Mouse (Mus musculus) heart, embryonic 16.5 days (tissue): ENCODE results near the gene Nudt9. TPM values are rescaled to one million over a fixed set of nuclear protein-coding genes. Genes with fewer than 3 reads are reported as not detected.

Experiments used
- ATAC-seq: fragments of 200-750 bp; cut with Nextera tagmentation; replicated peaks from 2 replicates; pipeline ENCODE4 v1.8.0; 2017; ENCODE audit warnings: moderate number of reproducible peaks; ENCODE audit not compliant: insufficient read depth, low FRiP score; ENCODE audit errors: extremely low read depth
- H3K27ac ChIP-seq: fragments of 300-500 bp; sonication (generic); 2 replicates; pipeline ENCODE4 v1.5.1; 2014; ENCODE audit warnings: mild to moderate bottlenecking, low read length, control low read depth, moderate library complexity
- H3K27me3 ChIP-seq: fragments of 300-500 bp; sonication (generic); 2 replicates; pipeline ENCODE4 v1.6.1; 2014; ENCODE audit warnings: low read length, mixed read lengths; ENCODE audit not compliant: control insufficient read depth, insufficient read depth
- H3K36me3 ChIP-seq: fragments of 300-500 bp; sonication (generic); 2 replicates; pipeline ENCODE4 v1.6.1; 2014; ENCODE audit not compliant: control insufficient read depth, insufficient read depth
- H3K4me1 ChIP-seq: fragments of 300-500 bp; sonication (generic); 2 replicates; pipeline ENCODE4 v1.6.1; 2014; ENCODE audit warnings: low read length, mixed read lengths; ENCODE audit not compliant: control insufficient read depth, insufficient read depth
- H3K4me2 ChIP-seq: fragments of 300-500 bp; sonication (generic); 2 replicates; pipeline ENCODE4 v1.6.1; 2014; ENCODE audit warnings: low read depth, mild to moderate bottlenecking, control low read depth, low read length
- H3K4me3 ChIP-seq: fragments of 300-500 bp; sonication (generic); 2 replicates; pipeline ENCODE4 v1.5.1; 2014; ENCODE audit warnings: mild to moderate bottlenecking, control low read depth, low read length
- H3K9ac ChIP-seq: fragments of 300-500 bp; sonication (generic); 2 replicates; pipeline ENCODE4 v1.6.1; 2014; ENCODE audit warnings: low read length, control low read depth
- H3K9me3 ChIP-seq: fragments of 300-500 bp; sonication (generic); replicated peaks from 2 replicates; pipeline ENCODE4 v1.6.1; 2016; ENCODE audit warnings: low read length; ENCODE audit not compliant: control insufficient read depth
- WGBS: fragments of 180-500 bp; shearing (Covaris S2); extraction: QIAGEN DNeasy Blood & Tissue Kit; methylation state at CpG from one replicate; pipeline ENCODE4 v1.1.7; 2014; 5-methylcytosine and 5-hydroxymethylcytosine counted together
- microRNA-seq: library from miRNA; unstranded; fragments of <30 nt; microRNA quantifications from one replicate; pipeline ENCODE4, GENCODE M21; 2017
- polyA plus RNA-seq: library from polyadenylated mRNA; unstranded; fragments of >200 nt; fragmentation: Nextera tagmentation; extraction: Ambion mirVana; gene quantifications from 2 replicates; pipeline ENCODE4 v1.2.1, GENCODE M21; 2015

Gene Nudt9
- polyA plus RNA-seq, 1 experiment from 2014 or later: 54.0 TPM

GRCm38 (mm10) chr5:104108879-104109369 is 62.8 kb downstream of the Nudt9 start:
- 28% methylated on average over 18 of the region's 18 CpGs for WGBS
- peak overlapping the region; percentile 24 for H3K4me3 ChIP-seq
- no peaks in the 10 kb centered on the region for H3K9me3 ChIP-seq
- no peaks in the 10 kb centered on the region for H3K36me3 ChIP-seq
- H3K4me1 ChIP-seq: peaks cover 39% of the 10 kb centered on the region
- ATAC-seq: no peak
- H3K4me2 ChIP-seq: peak overlapping the region; percentile 58
- H3K27ac ChIP-seq: peak overlapping the region; percentile 82
- peak overlapping the region; percentile 53; the same call in 1 of the 2 replicates for H3K9ac ChIP-seq
- H3K27me3 ChIP-seq: no peaks in the 10 kb centered on the region

GRCm38 (mm10) chr5:104109516-104109915 is 63.4 kb downstream of the Nudt9 start:
- Histone ChIP-seq H3K4me2 (peak overlapping the region; percentile 58), H3K4me3 (no peak overlapping the region; the same call in 1 of the 2 replicates), H3K9me3 (no peaks in the 10 kb centered on the region), H3K36me3 (no peaks in the 10 kb centered on the region), H3K27ac (peak overlapping the region; percentile 82), H3K9ac (peak overlapping the region; percentile 53; the same call in 1 of the 2 replicates), H3K4me1 (peaks cover 39% of the 10 kb centered on the region), H3K27me3 (no peaks in the 10 kb centered on the region)
- 26% methylated on average over 3 of the region's 3 CpGs for WGBS
- 0 out of 2 replicates have a peak, but pooled peaks have one; percentile 41 for ATAC-seq

- no peaks in the 10 kb centered on the region for H3K9me3 ChIP-seq
- ATAC-seq: no peak
- H3K4me2 ChIP-seq: peak overlapping the region; percentile 58
- 0 out of 2 replicates have a peak overlapping the region, but pooled peaks have one; percentile 22 for H3K9ac ChIP-seq
- peaks cover 46% of the 10 kb centered on the region for H3K4me1 ChIP-seq
- peak overlapping the region; percentile 29 for H3K4me3 ChIP-seq
- H3K36me3 ChIP-seq: no peaks in the 10 kb centered on the region
- WGBS: 54% methylated on average over 9 of the region's 9 CpGs
- H3K27ac ChIP-seq: peak overlapping the region; percentile 68
- no peaks in the 10 kb centered on the region for H3K27me3 ChIP-seq
Observed at GRCm38 (mm10) chr5:104110171-104110920, 64.2 kb downstream of the Nudt9 start.

- Histone ChIP-seq H3K4me1 (peaks cover 55% of the 10 kb centered on the region), H3K36me3 (no peaks in the 10 kb centered on the region), H3K4me2 (peak overlapping the region; percentile 58), H3K9ac (peak overlapping the region; percentile 73), H3K27me3 (no peaks in the 10 kb centered on the region), H3K9me3 (no peaks in the 10 kb centered on the region), H3K4me3 (peak overlapping the region; percentile 47), H3K27ac (peak overlapping the region; percentile 89)
- no peak for ATAC-seq
- 10% methylated on average over 9 of the region's 9 CpGs for WGBS
Observed at GRCm38 (mm10) chr5:104112016-104112415, 65.9 kb downstream of the Nudt9 start.

GRCm38 (mm10) chr5:104112511-104112910 is 66.4 kb downstream of the Nudt9 start:
- Histone ChIP-seq H3K9ac (peak overlapping the region; percentile 73), H3K4me2 (peak overlapping the region; percentile 58), H3K4me1 (peaks cover 54% of the 10 kb centered on the region), H3K4me3 (peak overlapping the region; percentile 47), H3K9me3 (no peaks in the 10 kb centered on the region), H3K27me3 (no peaks in the 10 kb centered on the region), H3K27ac (peak overlapping the region; percentile 89), H3K36me3 (no peaks in the 10 kb centered on the region)
- no peak for ATAC-seq
- WGBS: 36% methylated on average over 5 of the region's 5 CpGs

GRCm38 (mm10) chr5:104113491-104114172 is 67.5 kb downstream of the Nudt9 start, which contains the start of gene Sparcl1:
Gene Sparcl1, minus strand, starts transcription at chr5:104113733.
- Histone ChIP-seq H3K27me3 (no peaks in the 10 kb centered on the region), H3K36me3 (no peaks in the 10 kb centered on the region), H3K4me3 (peak within 1 kb of the TSS; percentile 52), H3K4me1 (peaks cover 43% of the 10 kb centered on the region), H3K27ac (peak within 1 kb of the TSS; percentile 90), H3K4me2 (peak within 1 kb of the TSS; percentile 58), H3K9ac (peak within 1 kb of the TSS; percentile 73), H3K9me3 (no peaks in the 10 kb centered on the region)
- peak; percentile 24; the same call in 1 of the 2 replicates for ATAC-seq
- WGBS: 27% methylated on average over 15 of the region's 15 CpGs

Small RNAs within 50 kb of the gene (microRNA-seq; reads per million reads assigned to microRNA genes)
- gene Mir5619: 2.7 reads per million, percentile 9 among the genes with 10 or more reads in this experiment

Other genes with a start within 250 kb of the Nudt9 start
- 12.3 and 13.8 TPM in 2 replicates for gene Klhl8, start 135.0 kb upstream of the Nudt9 start, polyA plus RNA-seq
- gene Hsd17b13, start 68.9 kb upstream of the Nudt9 start, polyA plus RNA-seq: 0.11 TPM in 1 of 2 replicates, not detected in the other
- 3.3 and 3.5 TPM in 2 replicates for gene Hsd17b11, start 24.4 kb upstream of the Nudt9 start, polyA plus RNA-seq
- gene Gm17660, start 31.3 kb downstream of the Nudt9 start, polyA plus RNA-seq: not detected in 2 replicates
- gene Sparcl1, start 67.4 kb downstream of the Nudt9 start, polyA plus RNA-seq: 131 and 161 TPM in 2 replicates
- not detected in 2 replicates for gene Dspp, start 124.4 kb downstream of the Nudt9 start, polyA plus RNA-seq
- gene Dmp1, start 156.3 kb downstream of the Nudt9 start, polyA plus RNA-seq: 0.20 TPM in 1 of 2 replicates, not detected in the other